Mouse (Mus musculus): Measurements from ENCODE around the gene Nol8.

DNA sequence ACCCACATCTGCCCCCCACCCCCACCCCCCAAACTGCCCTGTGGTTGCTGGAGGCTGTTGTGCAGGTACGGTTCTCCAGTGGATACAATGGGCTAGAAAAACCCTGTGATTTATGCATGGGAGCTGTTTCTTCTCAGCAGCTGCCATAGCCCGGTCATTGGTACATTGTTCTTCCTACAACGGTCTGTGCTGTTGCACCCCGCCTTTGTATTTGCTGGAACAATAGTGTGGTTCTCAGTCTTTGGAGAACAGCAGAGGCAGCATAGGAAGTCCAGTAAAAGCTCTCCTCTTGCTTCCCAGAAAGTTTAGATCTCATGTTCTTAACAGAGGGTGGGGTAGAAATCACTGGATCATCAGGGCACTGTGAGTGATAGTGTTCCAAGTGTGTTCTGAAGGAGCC is 31.4 kb downstream of the Nol8 start:
- no peak for TF ChIP-seq CTCF (IDR thresholded peaks at IDR 0.05 in 2 of 3, conservative IDR thresholded peaks at IDR 0.05 in 1 of 3; ENCODE audit: control insufficient read depth in 1 of 3, insufficient read depth in 1 of 3, low read depth in 2 of 3, low read length in 3 of 3, poor library complexity in 1 of 3, severe bottlenecking in 1 of 3)
- no peak for TF ChIP-seq TAL1 (IDR thresholded peaks at IDR 0.05; ENCODE audit: low read length)
- TF ChIP-seq GABPA (IDR thresholded peaks at IDR 0.05; ENCODE audit: low read depth, low read length): no peak
- TF ChIP-seq POLR2A (IDR thresholded peaks at IDR 0.05; ENCODE audit: control insufficient read depth in 1 of 2, insufficient read depth in 1 of 2, low read depth in 1 of 2, low read length in 2 of 2, poor library complexity in 1 of 2): no peak; a peak in 1 of 4 replicates
- TF ChIP-seq MAZ (IDR thresholded peaks at IDR 0.05; ENCODE audit: low read depth, low read length): no peak
